31 mouse cellular contexts compared by ENCODE assay signal in genomic region chr7:113515831-113516230, GRCm38 (mm10). TPM values are rescaled to one million over a fixed set of nuclear protein-coding genes. Genes with fewer than 3 reads are reported as not detected.
A peak's percentile ranks its signal among the peaks of the same experiment; 100 is the strongest.
DNase-seq lines count a peak whose midpoint lies in the region; ATAC-seq and TF ChIP-seq lines count a peak whose summit lies in the region.
"Had no signal": no experiment of that assay in that cellular context is flagged by ENCODE, and none has a peak within 500 bp of the region (broad histone marks: within the 10 kb centered on the region; RNA-seq: fewer than 3 reads in every experiment).

No protein-coding gene starts in this region.

- no peak for TF ChIP-seq CTCF in CH12.LX (conservative IDR thresholded peaks at IDR 0.05 in 1 of 2, IDR thresholded peaks at IDR 0.05 in 1 of 2; ENCODE audit: low read depth in 2 of 2, low read length in 2 of 2)
- no peak for TF ChIP-seq CTCF in embryonic fibroblast, embryonic 13.5 days (IDR thresholded peaks at IDR 0.05; ENCODE audit: borderline replicate concordance, insufficient read depth, low read length)

- no peaks in the 10 kb centered on the region for H3K9me3 ChIP-seq in limb, embryonic 13.5 days
- H3K9me3 ChIP-seq in limb, embryonic 10.5 days (replicated peaks): no peaks in the 10 kb centered on the region
- H3K9me3 ChIP-seq in CH12.LX (replicated peaks; ENCODE audit: low read length): no peaks in the 10 kb centered on the region
- H3K9me3 ChIP-seq: embryonic facial prominence, embryonic 12.5 days; forebrain, embryonic 10.5 days; forebrain, embryonic 15.5 days; heart, embryonic 10.5 days; heart, embryonic 15.5 days; lung, embryonic 15.5 days; neural tube, embryonic 13.5 days; stomach, embryonic 15.5 days had no signal

- no peak for TF ChIP-seq EP300 in CH12.LX (IDR thresholded peaks at IDR 0.05; ENCODE audit: low read length)

- no peak overlapping the region for H3K27ac ChIP-seq in limb, embryonic 13.5 days
- no peak overlapping the region for H3K27ac ChIP-seq in limb, embryonic 10.5 days
- no peak overlapping the region for H3K27ac ChIP-seq in CH12.LX (ENCODE audit: insufficient read depth, low read depth)
- no peak overlapping the region for H3K27ac ChIP-seq in embryonic fibroblast, embryonic 13.5 days (ENCODE audit: insufficient read depth, low read length)
- H3K27ac ChIP-seq: embryonic facial prominence, embryonic 12.5 days; forebrain, embryonic 10.5 days; forebrain, embryonic 15.5 days; heart, embryonic 10.5 days; heart, embryonic 15.5 days; liver, embryonic 14.5 days; lung, embryonic 15.5 days; neural tube, embryonic 13.5 days; stomach, embryonic 15.5 days had no signal

- ATAC-seq in limb, embryonic 13.5 days (ENCODE audit: low FRiP score, low read depth): no peak
- ATAC-seq: activated CD4-positive, CD25-positive, alpha-beta regulatory T cell, adult 4 months; forebrain, embryonic 15.5 days; hindbrain, embryonic 16.5 days; midbrain, embryonic 16.5 days had no signal

- dilution Hi-C loops in CH12.LX (cut with MboI; ENCODE audit: extremely low pct_ligation_motif_present, extremely low pct_unique_long_range_greater_than_20kb, low sequenced_read_pairs): no loop called here

- peaks cover 48% of the 10 kb centered on the region for H3K79me2 ChIP-seq in CH12.LX (replicated peaks; ENCODE audit: control insufficient read depth, extremely low read depth, insufficient read depth, poor library complexity, severe bottlenecking)

- TF ChIP-seq POLR2A in CH12.LX (IDR thresholded peaks at IDR 0.05; ENCODE audit: low read depth, low read length): no peak
- no peak for TF ChIP-seq POLR2A in embryonic fibroblast, embryonic 13.5 days (IDR thresholded peaks at IDR 0.05; ENCODE audit: low read depth, low read length)

- H3K4me1 ChIP-seq in limb, embryonic 13.5 days: peaks cover 19% of the 10 kb centered on the region
- H3K4me1 ChIP-seq in limb, embryonic 10.5 days: peaks cover 15% of the 10 kb centered on the region; the same call in 1 of the 2 replicates
- H3K4me1 ChIP-seq in CH12.LX (ENCODE audit: control insufficient read depth in 1 of 2, insufficient read depth in 2 of 2): peaks cover 2 to 62% of the 10 kb centered on the region in 2 experiments; a peak in 3 of 4 replicates
- H3K4me1 ChIP-seq in embryonic fibroblast, embryonic 13.5 days (ENCODE audit: control insufficient read depth, insufficient read depth, low read length): 0 out of 2 replicates have a peak, but pooled peaks cover 2% of the 10 kb centered on the region

- 81% methylated on average over 4 of the region's 4 CpGs for WGBS in limb, embryonic 13.5 days
- WGBS in limb, embryonic 10.5 days: 92% methylated on average over 4 of the region's 4 CpGs

- 0 out of 2 replicates have a peak, but pooled peaks cover 3% of the 10 kb centered on the region for H3K27me3 ChIP-seq in limb, embryonic 13.5 days
- H3K27me3 ChIP-seq in limb, embryonic 10.5 days (ENCODE audit: low read depth, poor library complexity, severe bottlenecking): peaks cover 8% of the 10 kb centered on the region; the same call in 1 of the 2 replicates
- H3K27me3 ChIP-seq in CH12.LX (replicated peaks): no peaks in the 10 kb centered on the region
- H3K27me3 ChIP-seq: embryonic facial prominence, embryonic 12.5 days; forebrain, embryonic 15.5 days; lung, embryonic 15.5 days; stomach, embryonic 15.5 days had no signal

- no peak for DNase-seq in limb, embryonic 10.5 days (ENCODE audit: low spot score)
- DNase-seq in CH12.LX (ENCODE audit: extremely low read depth): no peak
- peak; percentile 17 to 69 for DNase-seq in kidney, postnatal 36 days
- no peak for DNase-seq in ovary, postnatal 10 days (ENCODE audit: low spot score)
- DNase-seq in right cerebral cortex, adult 18-20 months: no peak
- DNase-seq: adrenal gland, adult 8-10 months; B cell, adult 2 months; cerebellum, adult 8-10 months; cerebellum, postnatal 36 days; embryo, embryonic 11 days; gastrocnemius, postnatal 25 days; heart, adult 11 months; layer of hippocampus, adult 9-11 months; right cerebral cortex, postnatal 14 days; thymus, adult 18-20 months; thymus, postnatal 25 days had no signal

- in situ Hi-C loops in CH12.LX (cut with MboI; ENCODE audit: low pct_ligation_motif_present, low pct_unique_long_range_greater_than_20kb, low sequenced_read_pairs): loop anchor here (10.0 kb wide), 2 partner anchors 69 to 141 kb away; no protein-coding TSS in a partner anchor

- H3K4me2 ChIP-seq in limb, embryonic 13.5 days (replicated peaks): 0 out of 2 replicates have a peak overlapping the region, but pooled peaks have one; percentile 1
- peak overlapping the region; percentile 81 for H3K4me2 ChIP-seq in CH12.LX (ENCODE audit: insufficient read depth, low read depth, poor library complexity, severe bottlenecking)
- H3K4me2 ChIP-seq: embryonic facial prominence, embryonic 12.5 days; heart, embryonic 15.5 days; midbrain, embryonic 11.5 days had no signal

- no peaks in the 10 kb centered on the region for H3K36me3 ChIP-seq in limb, embryonic 13.5 days
- no peaks in the 10 kb centered on the region for H3K36me3 ChIP-seq in limb, embryonic 10.5 days
- H3K36me3 ChIP-seq in CH12.LX (replicated peaks in 1 of 2; ENCODE audit: control insufficient read depth in 1 of 2, insufficient read depth in 1 of 2, low read length in 1 of 2): no peaks in the 10 kb centered on the region
- H3K36me3 ChIP-seq: embryonic facial prominence, embryonic 12.5 days; forebrain, embryonic 10.5 days; forebrain, embryonic 15.5 days; heart, embryonic 10.5 days; heart, embryonic 15.5 days; lung, embryonic 15.5 days; neural tube, embryonic 13.5 days; stomach, embryonic 15.5 days had no signal

- no peak overlapping the region for H3K4me3 ChIP-seq in limb, embryonic 13.5 days
- no peak overlapping the region for H3K4me3 ChIP-seq in limb, embryonic 10.5 days
- H3K4me3 ChIP-seq in CH12.LX (replicated peaks in 1 of 3; ENCODE audit: low read depth in 2 of 3, low read length in 2 of 3, poor library complexity in 1 of 3): peak overlapping the region; percentile 7 to 91 (median 91)
- H3K4me3 ChIP-seq in embryonic fibroblast, embryonic 13.5 days (ENCODE audit: insufficient read depth, low read length): peak overlapping the region; percentile 10; the same call in 1 of the 2 replicates
- H3K4me3 ChIP-seq: embryonic facial prominence, embryonic 12.5 days; forebrain, embryonic 10.5 days; forebrain, embryonic 15.5 days; heart, embryonic 10.5 days; heart, embryonic 15.5 days; lung, embryonic 15.5 days; stomach, embryonic 15.5 days had no signal

- TF ChIP-seq RAD21 in CH12.LX (IDR thresholded peaks at IDR 0.05; ENCODE audit: low read depth, low read length): no peak

- no peak overlapping the region for H3K9ac ChIP-seq in limb, embryonic 13.5 days
- peak overlapping the region; percentile 66 for H3K9ac ChIP-seq in CH12.LX (ENCODE audit: insufficient read depth, low read depth)
- H3K9ac ChIP-seq: embryonic facial prominence, embryonic 12.5 days; heart, embryonic 15.5 days; lung, embryonic 15.5 days; stomach, embryonic 15.5 days had no signal

TF ChIP-seq in CH12.LX, 34 proteins besides CTCF, POLR2A, EP300 and RAD21:
- no peak for TF ChIP-seq CHD1 (IDR thresholded peaks at IDR 0.05; ENCODE audit: low read depth, low read length)
- no peak for TF ChIP-seq NELFE (IDR thresholded peaks at IDR 0.05; ENCODE audit: low read depth, low read length)
- TF ChIP-seq ZMIZ1 (IDR thresholded peaks at IDR 0.05; ENCODE audit: low read depth, low read length): no peak
- TF ChIP-seq SIN3A (IDR thresholded peaks at IDR 0.05; ENCODE audit: low read length): no peak

RNA-seq across cellular contexts. Expression of gene Far1, which starts 2.2 kb away (rescaled TPM):
- polyA plus RNA-seq in limb, embryonic 13.5 days (2015; fragmentation: Nextera tagmentation; extraction: Ambion mirVana): 76.1 and 90.7 TPM in 2 replicates
- polyA plus RNA-seq in limb, embryonic 10.5 days (2016; fragmentation: Nextera tagmentation; extraction: Ambion mirVana): 61.0 and 73.2 TPM in 2 replicates
- total RNA-seq in CH12.LX (2012; rRNA removed): 73.4 and 81.5 TPM in 2 replicates
- 170 and 201 TPM in 2 replicates for total RNA-seq in CH12.LX (2014; rRNA removed)
- 91.7 and 97.3 TPM in 2 replicates for polyA plus RNA-seq in CH12.LX (2012; ENCODE audit: insufficient read length, low read depth)
- 143 and 145 TPM in 2 replicates for polyA plus RNA-seq in embryonic fibroblast, embryonic 13.5 days (2011; ENCODE audit: insufficient read length, low read depth, missing spikeins)

Comparison
In these comparisons a context has a peak if more than half of its experiments do, and no peak if none do; other contexts are left out.
1. H3K4me3 ChIP-seq: peak in CH12.LX (3 of 3) and embryonic fibroblast, embryonic 13.5 days (single experiment); none in limb, embryonic 13.5 days (single experiment) and limb, embryonic 10.5 days (single experiment).
2. DNase-seq: peak in kidney, postnatal 36 days (2 of 2); none in limb, embryonic 10.5 days (single experiment), CH12.LX (single experiment), ovary, postnatal 10 days (single experiment) and right cerebral cortex, adult 18-20 months (single experiment).